Mouse (Mus musculus): ENCODE results near the gene Wnk3. TPM values are rescaled to one million over a fixed set of nuclear protein-coding genes. Genes with fewer than 3 reads are reported as not detected.
"Not testable (repeated sequence)": the region's sequence is repeated elsewhere in the genome, so short reads cannot be mapped to it uniquely, and the experiment has no call there.

The Wnk3 gene
- polyA plus RNA-seq (2015; fragmentation: Nextera tagmentation; extraction: Ambion mirVana): 0.67 and 1.2 TPM in 2 replicates

- H3K9me3 ChIP-seq (replicated peaks; ENCODE audit: control insufficient read depth, low read length): no peaks in the 10 kb centered on the region
- no peaks in the 10 kb centered on the region for H3K36me3 ChIP-seq (ENCODE audit: control insufficient read depth, insufficient read depth, low read length)
- H3K27me3 ChIP-seq (ENCODE audit: control insufficient read depth, insufficient read depth, low read length): no peaks in the 10 kb centered on the region
- H3K4me1 ChIP-seq (ENCODE audit: control insufficient read depth, insufficient read depth, low read length): no peaks in the 10 kb centered on the region
- no peak within 1 kb of the TSS for H3K27ac ChIP-seq (ENCODE audit: low read length)
- 85% methylated on average over 2 of the region's 2 CpGs for WGBS
- no peak within 1 kb of the TSS for H3K4me3 ChIP-seq (replicated peaks; ENCODE audit: low read length)
- no peak for ATAC-seq (ENCODE audit: insufficient read depth, low FRiP score)
- no peak within 1 kb of the TSS for H3K9ac ChIP-seq (ENCODE audit: low read length)
- no peak within 1 kb of the TSS for H3K4me2 ChIP-seq (ENCODE audit: low read depth, low read length)
Measured at GRCm38 (mm10) chrX:151197778-151198177, at the start of gene Wnk3. TSS of gene Wnk3 (plus strand) at chrX:151198078.

GRCm38 (mm10) chrX:151158414-151158813 is 39.5 kb upstream of the Wnk3 start:
- Histone ChIP-seq H3K27me3 (ENCODE audit: control insufficient read depth, insufficient read depth, low read length) (no peaks in the 10 kb centered on the region), H3K4me1 (ENCODE audit: control insufficient read depth, insufficient read depth, low read length) (no peaks in the 10 kb centered on the region), H3K9ac (ENCODE audit: low read length) (no peak overlapping the region), H3K4me2 (ENCODE audit: low read depth, low read length) (no peak overlapping the region), H3K36me3 (ENCODE audit: control insufficient read depth, insufficient read depth, low read length) (no peaks in the 10 kb centered on the region), H3K4me3 (replicated peaks; ENCODE audit: low read length) (no peak overlapping the region), H3K27ac (ENCODE audit: low read length) (no peak overlapping the region), H3K9me3 (replicated peaks; ENCODE audit: control insufficient read depth, low read length) (no peaks in the 10 kb centered on the region)
- WGBS: 60% methylated on average over 6 of the region's 6 CpGs
- no peak for ATAC-seq (ENCODE audit: insufficient read depth, low FRiP score)

GRCm38 (mm10) chrX:151168438-151169131 is 29.3 kb upstream of the Wnk3 start:
- peak overlapping the region; percentile 56 for H3K4me3 ChIP-seq (replicated peaks; ENCODE audit: low read length)
- peak overlapping the region; percentile 54 for H3K4me2 ChIP-seq (ENCODE audit: low read depth, low read length)
- H3K27ac ChIP-seq (ENCODE audit: low read length): peak overlapping the region; percentile 70
- peak; percentile 71 for ATAC-seq (ENCODE audit: insufficient read depth, low FRiP score)
- no peaks in the 10 kb centered on the region for H3K9me3 ChIP-seq (replicated peaks; ENCODE audit: control insufficient read depth, low read length)
- 20% methylated on average over 23 of the region's 25 CpGs for WGBS
- H3K9ac ChIP-seq (ENCODE audit: low read length): peak overlapping the region; percentile 60
- 0 out of 2 replicates have a peak, but pooled peaks cover 3% of the 10 kb centered on the region for H3K4me1 ChIP-seq (ENCODE audit: control insufficient read depth, insufficient read depth, low read length)
- no peaks in the 10 kb centered on the region; the same call in 1 of the 2 replicates for H3K27me3 ChIP-seq (ENCODE audit: control insufficient read depth, insufficient read depth, low read length)
- no peaks in the 10 kb centered on the region for H3K36me3 ChIP-seq (ENCODE audit: control insufficient read depth, insufficient read depth, low read length)

- ATAC-seq (ENCODE audit: insufficient read depth, low FRiP score): peak; percentile 92
- 0 out of 2 replicates have a peak, but pooled peaks cover 3% of the 10 kb centered on the region for H3K4me1 ChIP-seq (ENCODE audit: control insufficient read depth, insufficient read depth, low read length)
- H3K4me3 ChIP-seq (replicated peaks; ENCODE audit: low read length): peak overlapping the region; percentile 56
- H3K9ac ChIP-seq (ENCODE audit: low read length): peak overlapping the region; percentile 60
- no peaks in the 10 kb centered on the region; the same call in 1 of the 2 replicates for H3K27me3 ChIP-seq (ENCODE audit: control insufficient read depth, insufficient read depth, low read length)
- peak overlapping the region; percentile 70 for H3K27ac ChIP-seq (ENCODE audit: low read length)
- 21% methylated on average over 49 of the region's 58 CpGs for WGBS
- H3K9me3 ChIP-seq (replicated peaks; ENCODE audit: control insufficient read depth, low read length): no peaks in the 10 kb centered on the region
- H3K36me3 ChIP-seq (ENCODE audit: control insufficient read depth, insufficient read depth, low read length): no peaks in the 10 kb centered on the region
- peak overlapping the region; percentile 54 for H3K4me2 ChIP-seq (ENCODE audit: low read depth, low read length)
Measured at GRCm38 (mm10) chrX:151169261-151169961, 28.5 kb upstream of the Wnk3 start.

- H3K4me2 ChIP-seq (ENCODE audit: low read depth, low read length); H3K4me3 ChIP-seq (replicated peaks; ENCODE audit: low read length); H3K4me1 ChIP-seq (ENCODE audit: control insufficient read depth, insufficient read depth, low read length); H3K9me3 ChIP-seq (replicated peaks; ENCODE audit: control insufficient read depth, low read length); ATAC-seq (ENCODE audit: insufficient read depth, low FRiP score); H3K27me3 ChIP-seq (ENCODE audit: control insufficient read depth, insufficient read depth, low read length); H3K27ac ChIP-seq (ENCODE audit: low read length); H3K36me3 ChIP-seq (ENCODE audit: control insufficient read depth, insufficient read depth, low read length); H3K9ac ChIP-seq (ENCODE audit: low read length): not testable (repeated sequence)
- 64% methylated on average over 3 of the region's 3 CpGs for WGBS
Measured at GRCm38 (mm10) chrX:151173134-151173533, 24.7 kb upstream of the Wnk3 start.

GRCm38 (mm10) chrX:151298329-151298728 is 100.5 kb downstream of the Wnk3 start:
- Histone ChIP-seq H3K27me3 (ENCODE audit: control insufficient read depth, insufficient read depth, low read length) (no peaks in the 10 kb centered on the region), H3K4me1 (ENCODE audit: control insufficient read depth, insufficient read depth, low read length) (no peaks in the 10 kb centered on the region), H3K4me2 (ENCODE audit: low read depth, low read length) (no peak overlapping the region), H3K27ac (ENCODE audit: low read length) (no peak overlapping the region), H3K9me3 (replicated peaks; ENCODE audit: control insufficient read depth, low read length) (no peaks in the 10 kb centered on the region), H3K9ac (ENCODE audit: low read length) (no peak overlapping the region), H3K4me3 (replicated peaks; ENCODE audit: low read length) (no peak overlapping the region), H3K36me3 (ENCODE audit: control insufficient read depth, insufficient read depth, low read length) (no peaks in the 10 kb centered on the region)
- no peak for ATAC-seq (ENCODE audit: insufficient read depth, low FRiP score)

GRCm38 (mm10) chrX:151313732-151314131 is 115.9 kb downstream of the Wnk3 start:
- H3K4me3 ChIP-seq (replicated peaks; ENCODE audit: low read length): no peak overlapping the region
- no peaks in the 10 kb centered on the region for H3K36me3 ChIP-seq (ENCODE audit: control insufficient read depth, insufficient read depth, low read length)
- no peaks in the 10 kb centered on the region for H3K9me3 ChIP-seq (replicated peaks; ENCODE audit: control insufficient read depth, low read length)
- H3K27me3 ChIP-seq (ENCODE audit: control insufficient read depth, insufficient read depth, low read length): no peaks in the 10 kb centered on the region
- H3K27ac ChIP-seq (ENCODE audit: low read length): no peak overlapping the region
- no peak overlapping the region for H3K4me2 ChIP-seq (ENCODE audit: low read depth, low read length)
- ATAC-seq (ENCODE audit: insufficient read depth, low FRiP score): no peak
- no peak overlapping the region for H3K9ac ChIP-seq (ENCODE audit: low read length)
- no peaks in the 10 kb centered on the region for H3K4me1 ChIP-seq (ENCODE audit: control insufficient read depth, insufficient read depth, low read length)
- 77% methylated on average over 4 of the region's 4 CpGs for WGBS

- WGBS: 62% methylated on average over 2 of the region's 2 CpGs
Measured at GRCm38 (mm10) chrX:151333615-151334014, 135.7 kb downstream of the Wnk3 start.

GRCm38 (mm10) chrX:151337804-151338203 is 139.9 kb downstream of the Wnk3 start:
- Histone ChIP-seq H3K9ac (ENCODE audit: low read length) (no peak overlapping the region), H3K27me3 (ENCODE audit: control insufficient read depth, insufficient read depth, low read length) (no peaks in the 10 kb centered on the region; the same call in 1 of the 2 replicates), H3K9me3 (replicated peaks; ENCODE audit: control insufficient read depth, low read length) (no peaks in the 10 kb centered on the region), H3K27ac (ENCODE audit: low read length) (no peak overlapping the region), H3K4me1 (ENCODE audit: control insufficient read depth, insufficient read depth, low read length) (no peaks in the 10 kb centered on the region), H3K4me2 (ENCODE audit: low read depth, low read length) (no peak overlapping the region), H3K36me3 (ENCODE audit: control insufficient read depth, insufficient read depth, low read length) (no peaks in the 10 kb centered on the region), H3K4me3 (replicated peaks; ENCODE audit: low read length) (no peak overlapping the region)
- WGBS: 76% methylated on average over 4 of the region's 4 CpGs
- no peak for ATAC-seq (ENCODE audit: insufficient read depth, low FRiP score)

More at GRCm38 (mm10) chrX:151333615-151334014, 135.7 kb downstream of the Wnk3 start:
- Histone ChIP-seq H3K27me3 (ENCODE audit: control insufficient read depth, insufficient read depth, low read length) (no peaks in the 10 kb centered on the region; the same call in 1 of the 2 replicates), H3K9me3 (replicated peaks; ENCODE audit: control insufficient read depth, low read length) (no peaks in the 10 kb centered on the region), H3K4me3 (replicated peaks; ENCODE audit: low read length) (no peak overlapping the region), H3K4me1 (ENCODE audit: control insufficient read depth, insufficient read depth, low read length) (no peaks in the 10 kb centered on the region), H3K27ac (ENCODE audit: low read length) (no peak overlapping the region), H3K4me2 (ENCODE audit: low read depth, low read length) (no peak overlapping the region), H3K36me3 (ENCODE audit: control insufficient read depth, insufficient read depth, low read length) (no peaks in the 10 kb centered on the region), H3K9ac (ENCODE audit: low read length) (no peak overlapping the region)
- ATAC-seq (ENCODE audit: insufficient read depth, low FRiP score): no peak

All from stomach, embryonic 16.5 days (tissue).